Mouse (Mus musculus) MEL (cell line): ENCODE data around the gene Rnaseh1. TPM values are rescaled to one million over a fixed set of nuclear protein-coding genes. Genes with fewer than 3 reads are reported as not detected.

ENCODE experiments used
- DNase-seq: peaks from one replicate; pipeline ENCODE4 v3.0.0; 2011; ENCODE audit warnings: low read depth, low spot score
- H3K27ac ChIP-seq: 2 replicates; pipeline ENCODE4 v1.5.1; 2012; ENCODE audit warnings: low read depth, mild to moderate bottlenecking, control low read depth, low read length, moderate library complexity; ENCODE audit not compliant: control insufficient read depth
- H3K27me3 ChIP-seq, 2 experiments: fragments of 150-350 bp in 1 of 2; sonication (generic) in 1 of 2; 2 replicates each; pipeline ENCODE4 v1.6.1; 2012; ENCODE audit warnings: low read length in 2 of 2, mild to moderate bottlenecking in 2 of 2, improper control_type of control experiment in 1 of 2, moderate library complexity in 1 of 2; ENCODE audit not compliant: insufficient read depth in 2 of 2, control insufficient read depth in 1 of 2
- H3K36me3 ChIP-seq, 2 experiments: 2 replicates each; pipeline ENCODE4 v1.6.1; 2012 to 2014; ENCODE audit warnings: low read length in 2 of 2, improper control_type of control experiment in 1 of 2, inconsistent platforms in 1 of 2, mild to moderate bottlenecking in 1 of 2; ENCODE audit not compliant: insufficient read depth in 2 of 2, control insufficient read depth in 1 of 2
- H3K4me1 ChIP-seq, 2 experiments: fragments of 150-350 bp in 1 of 2; sonication (generic) in 1 of 2; 2 replicates each; pipeline ENCODE4 v1.6.1; 2012; ENCODE audit warnings: low read length in 2 of 2, improper control_type of control experiment in 1 of 2, mild to moderate bottlenecking in 1 of 2; ENCODE audit not compliant: insufficient read depth in 2 of 2, control insufficient read depth in 1 of 2
- H3K4me3 ChIP-seq, 2 experiments: fragments of 150-350 bp in 1 of 2; sonication (generic) in 1 of 2; 2 replicates each; pipeline ENCODE4 v1.5.1; 2012; ENCODE audit warnings: low read depth in 2 of 2, low read length in 2 of 2, mild to moderate bottlenecking in 2 of 2, moderate library complexity in 2 of 2, control low read depth in 1 of 2, improper control_type of control experiment in 1 of 2; ENCODE audit not compliant: control insufficient read depth in 1 of 2, insufficient read depth in 1 of 2
- H3K79me2 ChIP-seq: 2 replicates; pipeline ENCODE4 v1.6.1; 2012; ENCODE audit warnings: mild to moderate bottlenecking, low read length, moderate library complexity; ENCODE audit not compliant: control insufficient read depth, poor library complexity, insufficient read depth
- H3K9ac ChIP-seq: 2 replicates; pipeline ENCODE4 v1.6.1; 2012; ENCODE audit warnings: low read depth, mild to moderate bottlenecking, control low read depth, low read length, moderate library complexity; ENCODE audit not compliant: control insufficient read depth, poor library complexity, severe bottlenecking
- H3K9me3 ChIP-seq: fragments of 150-350 bp; sonication (generic); replicated peaks from 2 replicates; pipeline ENCODE4 v1.6.1; 2012; ENCODE audit warnings: mild to moderate bottlenecking, low read length, improper control_type of control experiment, moderate library complexity; ENCODE audit not compliant: insufficient read depth
- CHD1 ChIP-seq: IDR thresholded peaks from 2 replicates; pipeline ENCODE4 v1.6.1; 2012; ENCODE audit warnings: low read depth, mild to moderate bottlenecking, inconsistent platforms, low read length, improper control_type of control experiment
- CHD2 ChIP-seq: IDR thresholded peaks from 2 replicates; pipeline ENCODE4 v1.6.1; 2011; ENCODE audit warnings: low read length, improper control_type of control experiment
- CTCF ChIP-seq, 3 experiments: IDR thresholded peaks in 2 of 3; conservative IDR thresholded peaks in 1 of 3; 2 replicates each; pipeline ENCODE4 v1.5.1; 2011 to 2012; ENCODE audit warnings: low read length in 3 of 3, low read depth in 2 of 3, mild to moderate bottlenecking in 2 of 3, improper control_type of control experiment in 1 of 3, inconsistent platforms in 1 of 3, mixed read lengths in 1 of 3, moderate library complexity in 1 of 3; ENCODE audit not compliant: control insufficient read depth in 1 of 3, insufficient read depth in 1 of 3, poor library complexity in 1 of 3, severe bottlenecking in 1 of 3
- ELF1 ChIP-seq: IDR thresholded peaks from 2 replicates; pipeline ENCODE4 v1.6.1; 2014; ENCODE audit warnings: low read depth, mild to moderate bottlenecking, inconsistent platforms, low read length, improper control_type of control experiment, moderate library complexity
- EP300 ChIP-seq, 2 experiments: IDR thresholded peaks; 2 replicates each; pipeline ENCODE4 v1.6.1; 2011; ENCODE audit warnings: improper control_type of control experiment in 2 of 2, low read length in 2 of 2, low read depth in 1 of 2, mild to moderate bottlenecking in 1 of 2
- ETS1 ChIP-seq: IDR thresholded peaks from 2 replicates; pipeline ENCODE4 v1.6.1; 2012; ENCODE audit warnings: low read depth, mild to moderate bottlenecking, inconsistent platforms, low read length, improper control_type of control experiment, moderate library complexity
- HCFC1 ChIP-seq: IDR thresholded peaks from 2 replicates; pipeline ENCODE4 v1.6.1; 2012; ENCODE audit warnings: low read depth, mild to moderate bottlenecking, inconsistent platforms, low read length, improper control_type of control experiment, moderate library complexity
- JUND ChIP-seq: IDR thresholded peaks from 2 replicates; pipeline ENCODE4 v1.6.1; 2011; ENCODE audit warnings: low read depth, mild to moderate bottlenecking, improper control_type of control experiment, low read length
- KAT2A ChIP-seq: conservative IDR thresholded peaks from 2 replicates; pipeline ENCODE4 v1.6.1; 2012; ENCODE audit warnings: low read depth, low read length, improper control_type of control experiment, inconsistent platforms
- MAX ChIP-seq: IDR thresholded peaks from 2 replicates; pipeline ENCODE4 v1.6.1; 2011; ENCODE audit warnings: low read length, improper control_type of control experiment
- MAZ ChIP-seq: IDR thresholded peaks from 2 replicates; pipeline ENCODE4 v1.6.1; 2012; ENCODE audit warnings: low read depth, mild to moderate bottlenecking, inconsistent platforms, low read length, improper control_type of control experiment
- MEF2A ChIP-seq: IDR thresholded peaks from 2 replicates; pipeline ENCODE4 v1.6.1; 2014; ENCODE audit warnings: low read depth, mild to moderate bottlenecking, inconsistent platforms, low read length, improper control_type of control experiment; ENCODE audit not compliant: poor library complexity, insufficient replicate concordance, severe bottlenecking; ENCODE audit errors: extremely low read depth
- MXI1 ChIP-seq: IDR thresholded peaks from 2 replicates; pipeline ENCODE4 v1.6.1; 2011; ENCODE audit warnings: mild to moderate bottlenecking, low read depth, low read length, improper control_type of control experiment
- MYC ChIP-seq: IDR thresholded peaks from 2 replicates; pipeline ENCODE4 v1.6.1; 2011; ENCODE audit warnings: low read depth, mild to moderate bottlenecking, low read length, improper control_type of control experiment, moderate library complexity
- NELFE ChIP-seq: IDR thresholded peaks from 2 replicates; pipeline ENCODE4 v1.6.1; 2011; ENCODE audit warnings: low read depth, low read length, improper control_type of control experiment
- POLR2A ChIP-seq, 2 experiments: IDR thresholded peaks; 2 replicates each; pipeline ENCODE4 v1.6.1; 2011 to 2012; ENCODE audit warnings: low read length in 2 of 2, mild to moderate bottlenecking in 2 of 2, control low read depth in 1 of 2, improper control_type of control experiment in 1 of 2, low read depth in 1 of 2, moderate library complexity in 1 of 2; ENCODE audit not compliant: control insufficient read depth in 1 of 2, insufficient read depth in 1 of 2, poor library complexity in 1 of 2
- POLR2AphosphoS2 ChIP-seq: IDR thresholded peaks from 2 replicates; pipeline ENCODE4 v1.6.1; 2011; ENCODE audit warnings: low read length, improper control_type of control experiment
- POLR2AphosphoS5 ChIP-seq: IDR thresholded peaks from 2 replicates; pipeline ENCODE4 v1.6.1; 2012; ENCODE audit warnings: low read depth, borderline replicate concordance, mild to moderate bottlenecking, inconsistent platforms, low read length, moderate library complexity, mixed read lengths
- SIN3A ChIP-seq: IDR thresholded peaks from 2 replicates; pipeline ENCODE4 v1.6.1; 2012; ENCODE audit warnings: low read length, improper control_type of control experiment, inconsistent platforms
- SMC3 ChIP-seq: IDR thresholded peaks from 2 replicates; pipeline ENCODE4 v1.6.1; 2011; ENCODE audit warnings: low read depth, low read length, improper control_type of control experiment
- TBP ChIP-seq: IDR thresholded peaks from 2 replicates; pipeline ENCODE4 v1.8.0; 2011; ENCODE audit warnings: low read depth, low read length, improper control_type of control experiment
- TCF12 ChIP-seq: IDR thresholded peaks from 2 replicates; pipeline ENCODE4 v1.6.1; 2014; ENCODE audit warnings: low read depth, mild to moderate bottlenecking, inconsistent platforms, low read length, improper control_type of control experiment, moderate library complexity
- UBTF ChIP-seq: IDR thresholded peaks from 2 replicates; pipeline ENCODE4 v1.6.1; 2012; ENCODE audit warnings: low read depth, mild to moderate bottlenecking, inconsistent platforms, low read length, improper control_type of control experiment, moderate library complexity, borderline replicate concordance; ENCODE audit not compliant: insufficient read depth
- USF1 ChIP-seq: IDR thresholded peaks from 2 replicates; pipeline ENCODE4 v1.6.1; 2014; ENCODE audit warnings: low read depth, mild to moderate bottlenecking, inconsistent platforms, low read length, improper control_type of control experiment, moderate library complexity
- USF2 ChIP-seq, 2 experiments: IDR thresholded peaks; 2 replicates each; pipeline ENCODE4 v1.6.1; 2011 to 2012; ENCODE audit warnings: improper control_type of control experiment in 2 of 2, low read length in 2 of 2, borderline replicate concordance in 1 of 2, inconsistent platforms in 1 of 2, low read depth in 1 of 2, mild to moderate bottlenecking in 1 of 2; ENCODE audit not compliant: insufficient read depth in 1 of 2
- ZMIZ1 ChIP-seq: IDR thresholded peaks from 2 replicates; pipeline ENCODE4 v1.6.1; 2012; ENCODE audit warnings: low read depth, mild to moderate bottlenecking, inconsistent platforms, low read length, improper control_type of control experiment, moderate library complexity
- polyA plus RNA-seq, 2 experiments: library from polyadenylated mRNA; stranded (reverse) in 1 of 2; unstranded in 1 of 2; fragments of >175 nt in 1 of 2; fragments of >200 nt in 1 of 2; gene quantifications; 2 replicates each; pipeline versions ENCODE4 v1.2.1 to v1.2.4; 2012; ENCODE audit warnings: low replicate concordance in 2 of 2, low read depth in 1 of 2; ENCODE audit not compliant: insufficient read length in 2 of 2, insufficient read depth in 1 of 2, missing spikeins in 1 of 2
- total RNA-seq: library from RNA; depleted of rRNA; stranded (reverse); fragments of 300-350 nt; gene quantifications from 2 replicates; pipeline ENCODE4 v1.2.3, GENCODE M21; 2012

The Rnaseh1 gene
- total and polyA plus RNA-seq, 3 experiments, result 36.5 to 47.9 TPM; not detected in 1

DNA sequence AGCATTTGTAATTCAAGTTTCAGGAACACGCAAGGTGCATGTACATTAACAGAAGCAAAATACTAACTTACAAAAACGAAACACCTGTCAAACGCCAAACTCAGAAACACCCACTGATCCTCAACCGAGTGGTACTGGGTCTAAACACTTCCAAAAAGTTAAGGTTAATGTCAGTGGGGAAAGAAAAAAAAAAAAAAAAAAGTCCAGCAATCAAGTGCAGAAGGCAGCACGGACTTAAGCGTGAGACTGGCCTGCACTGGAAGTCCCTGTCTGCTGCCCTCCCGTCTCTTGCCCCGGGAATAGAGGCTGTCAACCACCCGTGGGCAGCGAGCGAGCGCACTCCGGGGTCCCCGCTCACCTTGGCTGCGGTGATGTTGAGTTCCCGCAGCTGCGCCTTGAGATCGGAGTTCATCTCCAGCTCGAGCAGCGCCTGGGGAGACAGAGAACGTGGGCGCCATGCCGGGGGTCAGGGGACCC lies 14.3 kb upstream of the Rnaseh1 start:
- Histone ChIP-seq H3K4me3 (peak overlapping the region; percentile 68 to 76), H3K4me1 (peaks cover 0 to 26% of the 10 kb centered on the region in 2 experiments; a peak in 3 of 4 replicates), H3K9ac (peak overlapping the region; percentile 94), H3K27me3 (no peaks in the 10 kb centered on the region), H3K27ac (peak overlapping the region; percentile 67), H3K36me3 (peaks cover 33 to 34% of the 10 kb centered on the region in 2 experiments), H3K9me3 (no peaks in the 10 kb centered on the region), H3K79me2 (peaks cover 39% of the 10 kb centered on the region)
- TF ChIP-seq MAZ, result 0 out of 2 replicates have a peak, but pooled peaks have one; percentile 17
- TF ChIP-seq CHD1, result peak; percentile 95
- TF ChIP-seq POLR2AphosphoS2, result no peak
- no peak for TF ChIP-seq USF2 (IDR thresholded peaks at IDR 0.05; ENCODE audit: borderline replicate concordance in 1 of 2, insufficient read depth in 1 of 2, low read depth in 1 of 2, low read length in 2 of 2)
- DNase-seq, result peak; percentile 51

DNA sequence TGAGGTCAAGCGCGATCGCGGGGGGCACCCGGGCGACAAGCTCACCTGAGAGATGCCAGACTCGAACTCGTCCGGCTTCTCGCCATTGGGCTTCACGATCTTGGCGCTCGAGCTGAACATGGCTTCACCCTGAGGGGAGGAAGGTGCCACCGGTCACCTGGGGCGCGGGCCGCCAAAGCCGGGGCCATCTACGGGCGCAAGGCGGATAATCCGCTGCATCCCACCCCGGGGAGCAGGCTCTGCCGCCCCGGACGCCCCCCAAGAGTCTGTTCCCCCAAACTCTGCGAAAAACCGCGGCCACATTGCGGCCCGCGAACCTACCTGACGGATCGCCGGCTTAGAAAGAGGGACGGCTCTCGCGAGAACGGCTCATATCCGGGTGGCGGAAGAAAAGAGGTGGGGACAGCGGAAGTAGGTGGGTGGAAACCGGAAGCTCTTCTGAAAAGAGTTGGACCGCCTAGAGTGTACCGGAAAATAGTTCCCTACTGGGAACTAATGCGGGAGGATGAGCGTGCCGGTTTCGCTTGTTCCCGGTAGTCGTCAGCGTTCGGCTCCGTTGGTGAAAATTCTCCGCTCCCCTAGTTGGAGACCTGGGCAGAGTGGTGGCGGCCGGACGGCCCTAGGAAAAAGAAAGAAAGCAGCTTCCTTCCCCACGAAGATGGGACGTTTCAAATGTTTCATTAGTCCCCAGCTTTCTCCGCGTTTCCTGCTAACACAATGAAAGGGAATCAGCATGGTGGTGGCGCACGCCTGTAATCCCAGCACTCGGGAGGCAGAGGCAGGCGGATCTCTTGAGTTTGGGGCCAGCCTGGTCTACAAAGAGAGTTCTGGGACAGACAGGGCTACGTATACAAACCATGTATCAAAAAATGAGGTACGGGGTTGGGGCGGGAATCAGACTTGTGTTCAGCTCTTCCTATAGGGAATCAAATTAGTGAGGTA lies 13.6 kb upstream of the Rnaseh1 start, which contains the start of gene Rps7:
Gene Rps7, minus strand, starts transcription at position 419 of the 942 bp plus-strand sequence.
- Histone ChIP-seq H3K36me3 (peaks cover 27 to 31% of the 10 kb centered on the region in 2 experiments), H3K9me3 (no peaks in the 10 kb centered on the region), H3K4me3 (peak within 1 kb of the TSS; percentile 70 to 76), H3K27ac (peak within 1 kb of the TSS; percentile 67), H3K9ac (peak within 1 kb of the TSS; percentile 94), H3K4me1 (peaks cover 0 to 20% of the 10 kb centered on the region in 2 experiments; a peak in 3 of 4 replicates), H3K79me2 (peaks cover 39% of the 10 kb centered on the region), H3K27me3 (no peaks in the 10 kb centered on the region)
- peak; percentile 95 for DNase-seq
- TF ChIP-seq JUND (no peak), CHD1 (peak; percentile 39; the same call in 1 of the 2 replicates), CTCF (IDR thresholded peaks at IDR 0.05 in 2 of 3, conservative IDR thresholded peaks at IDR 0.05 in 1 of 3; ENCODE audit: control insufficient read depth in 1 of 3, insufficient read depth in 1 of 3, low read depth in 2 of 3, low read length in 3 of 3, poor library complexity in 1 of 3, severe bottlenecking in 1 of 3) (no peak), KAT2A (peak; percentile 81), ELF1 (peak; percentile 95), MEF2A (no peak), MXI1 (peak; percentile 86), POLR2A (IDR thresholded peaks at IDR 0.05; ENCODE audit: control insufficient read depth in 1 of 2, insufficient read depth in 1 of 2, low read depth in 1 of 2, low read length in 2 of 2, poor library complexity in 1 of 2) (peak; percentile 84 to 89), ETS1 (peak; percentile 28; the same call in 1 of the 2 replicates), USF1 (0 out of 2 replicates have a peak, but pooled peaks have one; percentile 6), MYC (peak; percentile 95), ZMIZ1 (peak; percentile 65; the same call in 1 of the 2 replicates), MAZ (0 out of 2 replicates have a peak, but pooled peaks have one; percentile 11), UBTF (0 out of 2 replicates have a peak, but pooled peaks have one; percentile 34), USF2 (IDR thresholded peaks at IDR 0.05; ENCODE audit: borderline replicate concordance in 1 of 2, insufficient read depth in 1 of 2, low read depth in 1 of 2, low read length in 2 of 2) (no peak), TBP (peak; percentile 97), SIN3A (peak; percentile 89), EP300 (IDR thresholded peaks at IDR 0.05; ENCODE audit: low read depth in 1 of 2, low read length in 2 of 2) (no peak), CHD2 (peak; percentile 99), POLR2AphosphoS5 (peak; percentile 79; the same call in 1 of the 2 replicates), POLR2AphosphoS2 (peak; percentile 96), HCFC1 (peak; percentile 94), TCF12 (peak; percentile 86), MAX (peak; percentile 83; the same call in 1 of the 2 replicates), SMC3 (no peak), NELFE (peak; percentile 98)
